Mouse (Mus musculus) lung, postnatal 10 days (tissue): Measurements from ENCODE around the gene Hoxb3.

Experiments
- DNase-seq: peaks from one replicate; pipeline ENCODE4 v3.0.0; 2021

Hoxb3 gene

GRCm38 (mm10) chr11:96323154-96323553 lies at the start of gene Hoxb3:
Hoxb3 (plus strand) TSS chr11:96323326.
- DNase-seq: no peak

GRCm38 (mm10) chr11:96274428-96274827 lies 48.7 kb upstream of the Hoxb3 start:
- DNase-seq: no peak

- DNase-seq: no peak
Observed at GRCm38 (mm10) chr11:96275896-96276295, 47.2 kb upstream of the Hoxb3 start.

GRCm38 (mm10) chr11:96277151-96278044 lies 45.7 kb upstream of the Hoxb3 start:
- DNase-seq: no peak

- no peak for DNase-seq
Observed at GRCm38 (mm10) chr11:96278324-96278723, 44.8 kb upstream of the Hoxb3 start.

- DNase-seq: peak; percentile 89
Observed at GRCm38 (mm10) chr11:96278773-96279172, 44.4 kb upstream of the Hoxb3 start.

GRCm38 (mm10) chr11:96279421-96280233 lies 43.5 kb upstream of the Hoxb3 start:
- DNase-seq: no peak

GRCm38 (mm10) chr11:96280399-96281378 lies 42.4 kb upstream of the Hoxb3 start:
- no peak for DNase-seq

GRCm38 (mm10) chr11:96281396-96281795 lies 41.7 kb upstream of the Hoxb3 start:
- DNase-seq: no peak

- DNase-seq: no peak
Observed at GRCm38 (mm10) chr11:96281855-96282570, 41.1 kb upstream of the Hoxb3 start, which contains the start of gene Hoxb8. Hoxb8 (plus strand) TSS chr11:96281905.

GRCm38 (mm10) chr11:96282795-96283430 lies 40.2 kb upstream of the Hoxb3 start:
- DNase-seq: no peak

- peak; percentile 78 for DNase-seq
Observed at GRCm38 (mm10) chr11:96284041-96284749, 38.9 kb upstream of the Hoxb3 start.

- peak; percentile 43 for DNase-seq
Observed at GRCm38 (mm10) chr11:96284774-96285734, 38.1 kb upstream of the Hoxb3 start.

GRCm38 (mm10) chr11:96285771-96286738 lies 37.1 kb upstream of the Hoxb3 start, which contains the start of gene Hoxb7:
Hoxb7 (plus strand) TSS chr11:96286623.
- DNase-seq: peak; percentile 82

- DNase-seq: peak; percentile 37
Observed at GRCm38 (mm10) chr11:96286739-96287385, 36.3 kb upstream of the Hoxb3 start.

GRCm38 (mm10) chr11:96287411-96287810 lies 35.7 kb upstream of the Hoxb3 start:
- no peak for DNase-seq

GRCm38 (mm10) chr11:96288455-96289221 lies 34.5 kb upstream of the Hoxb3 start:
- DNase-seq: no peak
